Mouse (Mus musculus) embryonic facial prominence, embryonic 12.5 days (tissue): ENCODE results near the gene Scimp. TPM values are rescaled to one million over a fixed set of nuclear protein-coding genes. Genes with fewer than 3 reads are reported as not detected.

Experiments used
- ATAC-seq: fragments of 200-750 bp; cut with Nextera tagmentation; 2 replicates; pipeline ENCODE4 v1.8.0; 2017; ENCODE audit not compliant: insufficient number of reproducible peaks, insufficient read depth, low FRiP score, low TSS enrichment
- H3K27ac ChIP-seq: fragments of 300-500 bp; sonication (generic); 2 replicates; pipeline ENCODE4 v1.5.1; 2016; ENCODE audit warnings: mild to moderate bottlenecking
- H3K27me3 ChIP-seq: fragments of 300-500 bp; sonication (generic); 2 replicates; pipeline ENCODE4 v1.6.1; 2016; ENCODE audit warnings: mild to moderate bottlenecking, moderate library complexity
- H3K36me3 ChIP-seq: fragments of 300-500 bp; sonication (generic); 2 replicates; pipeline ENCODE4 v1.6.1; 2016; ENCODE audit warnings: mild to moderate bottlenecking
- H3K4me1 ChIP-seq: fragments of 300-500 bp; sonication (generic); 2 replicates; pipeline ENCODE4 v1.6.1; 2016
- H3K4me2 ChIP-seq: fragments of 300-500 bp; sonication (generic); replicated peaks from 2 replicates; pipeline ENCODE4 v1.6.1; 2016; ENCODE audit warnings: mild to moderate bottlenecking, moderate library complexity
- H3K4me3 ChIP-seq: fragments of 300-500 bp; sonication (generic); 2 replicates; pipeline ENCODE4 v1.5.1; 2016; ENCODE audit warnings: mild to moderate bottlenecking
- H3K9ac ChIP-seq: fragments of 300-500 bp; sonication (generic); 2 replicates; pipeline ENCODE4 v1.6.1; 2016; ENCODE audit warnings: mild to moderate bottlenecking, moderate library complexity
- H3K9me3 ChIP-seq: fragments of 300-500 bp; sonication (generic); 2 replicates; pipeline ENCODE4 v1.6.1; 2016; ENCODE audit warnings: mild to moderate bottlenecking, moderate library complexity
- WGBS: fragments of 180-500 bp; shearing (Covaris S2); methylation state at CpG from one replicate; pipeline ENCODE4 v1.1.7; 2016; 5-methylcytosine and 5-hydroxymethylcytosine counted together
- microRNA-seq: library from miRNA; unstranded; fragments of <30 nt; microRNA quantifications from one replicate; pipeline ENCODE4, GENCODE M21; 2017
- polyA plus RNA-seq: library from polyadenylated mRNA; unstranded; fragments of >200 nt; fragmentation: Nextera tagmentation; extraction: Ambion mirVana; gene quantifications from 2 replicates; pipeline ENCODE4 v1.2.1, GENCODE M21; 2016

The Scimp gene
- polyA plus RNA-seq, 1 experiment from 2014 or later, result not detected

DNA sequence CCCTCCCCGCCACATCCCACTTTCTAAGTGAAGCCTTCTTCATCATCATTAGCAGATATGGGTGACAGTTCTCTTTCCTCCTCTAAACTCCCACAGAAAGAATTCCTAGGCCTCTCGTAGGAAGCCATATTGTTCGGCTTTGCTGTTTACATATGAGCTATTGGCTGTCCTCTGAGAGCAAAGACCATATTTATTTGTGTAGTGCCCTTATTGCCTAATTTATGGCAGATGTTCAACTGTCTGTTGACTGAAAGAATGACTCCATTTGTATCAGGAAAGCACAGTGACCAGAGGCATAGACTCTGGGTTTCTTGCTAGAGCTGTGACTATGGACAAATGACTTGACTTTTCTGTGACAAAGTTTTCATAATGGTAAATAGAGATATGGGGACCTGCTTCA lies 70.8 kb downstream of the Scimp start:
- Histone ChIP-seq H3K27me3 (no peaks in the 10 kb centered on the region), H3K4me3 (no peak overlapping the region), H3K9me3 (no peaks in the 10 kb centered on the region), H3K9ac (no peak overlapping the region), H3K4me2 (no peak overlapping the region), H3K27ac (no peak overlapping the region), H3K36me3 (no peaks in the 10 kb centered on the region), H3K4me1 (no peaks in the 10 kb centered on the region)
- WGBS, result 91% methylated on average over 3 of the region's 3 CpGs
- no peak for ATAC-seq

Small RNAs within 50 kb of the gene (microRNA-seq; reads per million reads assigned to microRNA genes)
- gene Gm22760, result not detected

Other genes with a start within 250 kb of the Scimp start
- 16.7 and 17.5 TPM in 2 replicates for gene Mink1, start 249.7 kb downstream of the Scimp start, polyA plus RNA-seq
- not detected in 2 replicates for gene 4930544D05Rik, start 196.7 kb downstream of the Scimp start, polyA plus RNA-seq
- gene Chrne, start 193.4 kb downstream of the Scimp start, polyA plus RNA-seq, result not detected in 2 replicates
- 0.15 and 0.27 TPM in 2 replicates for gene Gp1ba, start 173.5 kb downstream of the Scimp start, polyA plus RNA-seq
- gene Rnf167, start 165.4 kb downstream of the Scimp start, polyA plus RNA-seq, result 96.5 and 104 TPM in 2 replicates
- gene Slc25a11, start 165.1 kb downstream of the Scimp start, polyA plus RNA-seq, result 159 and 160 TPM in 2 replicates
- 1,467 and 1,498 TPM in 2 replicates for gene Pfn1, start 157.9 kb downstream of the Scimp start, polyA plus RNA-seq
- gene Eno3, start 155.4 kb downstream of the Scimp start, polyA plus RNA-seq, result 20.1 and 27.9 TPM in 2 replicates
- 143 and 149 TPM in 2 replicates for gene Spag7, start 143.2 kb downstream of the Scimp start, polyA plus RNA-seq
- gene Camta2, start 124.5 kb downstream of the Scimp start, polyA plus RNA-seq, result 12.0 and 12.3 TPM in 2 replicates
- 1.1 and 1.6 TPM in 2 replicates for gene Inca1, start 112.4 kb downstream of the Scimp start, polyA plus RNA-seq
- 2.8 and 3.0 TPM in 2 replicates for gene Kif1c, start 112.0 kb downstream of the Scimp start, polyA plus RNA-seq
- gene Zfp3, start 48.4 kb downstream of the Scimp start, polyA plus RNA-seq, result 6.8 and 7.5 TPM in 2 replicates
- 43.9 and 45.9 TPM in 2 replicates for gene Rabep1, start 32.2 kb upstream of the Scimp start, polyA plus RNA-seq
- 134 TPM in 2 replicates for gene Nup88, start 157.4 kb upstream of the Scimp start, polyA plus RNA-seq
- gene Rpain, start 157.6 kb upstream of the Scimp start, polyA plus RNA-seq, result 71.3 and 73.8 TPM in 2 replicates
- 254 and 255 TPM in 2 replicates for gene C1qbp, start 170.4 kb upstream of the Scimp start, polyA plus RNA-seq
- gene Dhx33, start 191.9 kb upstream of the Scimp start, polyA plus RNA-seq, result 27.2 TPM in 2 replicates
- 57.5 and 58.0 TPM in 2 replicates for gene Mis12, start 207.0 kb upstream of the Scimp start, polyA plus RNA-seq
- gene Derl2, start 207.3 kb upstream of the Scimp start, polyA plus RNA-seq, result 42.1 and 44.0 TPM in 2 replicates
- gene 6330403K07Rik, start 220.9 kb upstream of the Scimp start, polyA plus RNA-seq, result 270 and 273 TPM in 2 replicates